Mouse (Mus musculus) stomach, embryonic 16.5 days (tissue): ENCODE data around the gene Taldo1. TPM values are rescaled to one million over a fixed set of nuclear protein-coding genes. Genes with fewer than 3 reads are reported as not detected.

ENCODE experiments used
- ATAC-seq: fragments of 200-750 bp; cut with Nextera tagmentation; 2 replicates; pipeline ENCODE4 v1.8.0; 2017; ENCODE audit warnings: moderate number of reproducible peaks, moderate TSS enrichment; ENCODE audit not compliant: insufficient read depth, low FRiP score
- H3K27ac ChIP-seq: fragments of 300-500 bp; sonication (generic); 2 replicates; pipeline ENCODE4 v1.5.1; 2014; ENCODE audit warnings: low read length
- H3K27me3 ChIP-seq: fragments of 300-500 bp; sonication (generic); 2 replicates; pipeline ENCODE4 v1.6.1; 2014; ENCODE audit warnings: low read length, control low read depth, mixed read lengths; ENCODE audit not compliant: control insufficient read depth, insufficient read depth
- H3K36me3 ChIP-seq: fragments of 300-500 bp; sonication (generic); 2 replicates; pipeline ENCODE4 v1.6.1; 2014; ENCODE audit warnings: low read length; ENCODE audit not compliant: control insufficient read depth, insufficient read depth
- H3K4me1 ChIP-seq: fragments of 300-500 bp; sonication (generic); 2 replicates; pipeline ENCODE4 v1.6.1; 2014; ENCODE audit warnings: low read length, control low read depth, mixed read lengths; ENCODE audit not compliant: control insufficient read depth, insufficient read depth
- H3K4me2 ChIP-seq: fragments of 300-500 bp; sonication (generic); 2 replicates; pipeline ENCODE4 v1.6.1; 2014; ENCODE audit warnings: low read depth, low read length, mixed read lengths
- H3K4me3 ChIP-seq: fragments of 300-500 bp; sonication (generic); replicated peaks from 2 replicates; pipeline ENCODE4 v1.5.1; 2014; ENCODE audit warnings: mild to moderate bottlenecking, low read length
- H3K9ac ChIP-seq: fragments of 300-500 bp; sonication (generic); 2 replicates; pipeline ENCODE4 v1.6.1; 2014; ENCODE audit warnings: low read length
- H3K9me3 ChIP-seq: fragments of 300-500 bp; sonication (generic); replicated peaks from 2 replicates; pipeline ENCODE4 v1.6.1; 2016; ENCODE audit warnings: low read length, control low read depth; ENCODE audit not compliant: control insufficient read depth
- WGBS: fragments of 180-500 bp; shearing (Covaris S2); extraction: QIAGEN DNeasy Blood & Tissue Kit; methylation state at CpG from one replicate; pipeline ENCODE4 v1.1.7; 2014; 5-methylcytosine and 5-hydroxymethylcytosine counted together
- polyA plus RNA-seq: library from polyadenylated mRNA; unstranded; fragments of >200 nt; fragmentation: Nextera tagmentation; extraction: Ambion mirVana; gene quantifications from 2 replicates; pipeline ENCODE4 v1.2.1, GENCODE M21; 2015

The Taldo1 gene
- polyA plus RNA-seq, 1 experiment from 2014 or later, result 399 TPM

- Histone ChIP-seq H3K9me3 (no peaks in the 10 kb centered on the region), H3K27me3 (no peaks in the 10 kb centered on the region), H3K4me3 (no peak overlapping the region), H3K9ac (no peak overlapping the region), H3K4me1 (peaks cover 6% of the 10 kb centered on the region; the same call in 1 of the 2 replicates), H3K4me2 (no peak overlapping the region), H3K36me3 (no peaks in the 10 kb centered on the region), H3K27ac (no peak overlapping the region)
- no peak for ATAC-seq
- 77% methylated on average over 6 of the region's 6 CpGs for WGBS
These were observed 24.3 kb downstream of the Taldo1 start for GRCm38 (mm10) chr7:141416144-141416841.

GRCm38 (mm10) chr7:141417731-141418681 is 26.0 kb downstream of the Taldo1 start:
- H3K36me3 ChIP-seq, result no peaks in the 10 kb centered on the region
- H3K4me3 ChIP-seq, result no peak overlapping the region
- WGBS, result 68% methylated on average over 8 of the region's 8 CpGs
- H3K9ac ChIP-seq, result no peak overlapping the region
- H3K4me1 ChIP-seq, result peaks cover 3% of the 10 kb centered on the region; the same call in 1 of the 2 replicates
- H3K9me3 ChIP-seq, result no peaks in the 10 kb centered on the region
- no peak overlapping the region for H3K27ac ChIP-seq
- H3K27me3 ChIP-seq, result no peaks in the 10 kb centered on the region
- no peak for ATAC-seq
- H3K4me2 ChIP-seq, result no peak overlapping the region

DNA sequence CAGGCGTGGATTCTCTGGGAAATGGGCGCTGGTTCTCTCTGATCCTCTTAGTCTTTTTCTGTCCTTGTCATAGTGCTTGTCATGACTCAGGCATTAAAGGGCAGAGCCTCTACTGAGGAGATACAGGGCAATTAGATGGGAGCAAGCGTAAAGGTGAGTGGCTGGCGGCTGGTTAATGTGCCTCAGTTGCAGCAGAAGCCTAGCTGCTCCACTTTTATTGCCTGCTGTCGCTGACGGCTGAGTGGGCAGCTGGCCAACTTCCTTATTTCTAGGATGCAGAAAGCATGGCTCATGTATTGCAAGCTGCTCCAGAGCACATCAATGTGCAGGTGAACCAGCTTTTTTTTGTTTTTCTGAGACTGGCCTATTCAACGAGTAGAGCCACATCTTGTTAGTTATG is 27.0 kb downstream of the Taldo1 start:
- ATAC-seq, result no peak
- no peak overlapping the region for H3K27ac ChIP-seq

GRCm38 (mm10) chr7:141420030-141420702 is 28.2 kb downstream of the Taldo1 start:
- H3K9me3 ChIP-seq, result no peaks in the 10 kb centered on the region
- H3K9ac ChIP-seq, result no peak overlapping the region
- H3K4me1 ChIP-seq, result no peaks in the 10 kb centered on the region
- H3K36me3 ChIP-seq, result no peaks in the 10 kb centered on the region
- no peak overlapping the region for H3K4me2 ChIP-seq
- no peak for ATAC-seq
- H3K27ac ChIP-seq, result no peak overlapping the region
- no peak overlapping the region for H3K4me3 ChIP-seq
- H3K27me3 ChIP-seq, result no peaks in the 10 kb centered on the region
- 65% methylated on average over 9 of the region's 9 CpGs for WGBS

More for the DNA sequence above, 27.0 kb downstream of the Taldo1 start:
- Histone ChIP-seq H3K4me3 (no peak overlapping the region), H3K9me3 (no peaks in the 10 kb centered on the region), H3K27me3 (no peaks in the 10 kb centered on the region), H3K4me1 (no peaks in the 10 kb centered on the region), H3K4me2 (no peak overlapping the region), H3K9ac (no peak overlapping the region), H3K36me3 (no peaks in the 10 kb centered on the region)
- WGBS, result 59% methylated on average over 7 of the region's 7 CpGs

- Histone ChIP-seq H3K9ac (no peak overlapping the region), H3K4me2 (no peak overlapping the region), H3K4me3 (no peak overlapping the region), H3K9me3 (no peaks in the 10 kb centered on the region), H3K27ac (no peak overlapping the region), H3K27me3 (no peaks in the 10 kb centered on the region), H3K36me3 (no peaks in the 10 kb centered on the region), H3K4me1 (no peaks in the 10 kb centered on the region)
- ATAC-seq, result no peak
- WGBS, result 58% methylated on average over 4 of the region's 4 CpGs
These were observed 31.8 kb downstream of the Taldo1 start for GRCm38 (mm10) chr7:141423811-141424210.

DNA sequence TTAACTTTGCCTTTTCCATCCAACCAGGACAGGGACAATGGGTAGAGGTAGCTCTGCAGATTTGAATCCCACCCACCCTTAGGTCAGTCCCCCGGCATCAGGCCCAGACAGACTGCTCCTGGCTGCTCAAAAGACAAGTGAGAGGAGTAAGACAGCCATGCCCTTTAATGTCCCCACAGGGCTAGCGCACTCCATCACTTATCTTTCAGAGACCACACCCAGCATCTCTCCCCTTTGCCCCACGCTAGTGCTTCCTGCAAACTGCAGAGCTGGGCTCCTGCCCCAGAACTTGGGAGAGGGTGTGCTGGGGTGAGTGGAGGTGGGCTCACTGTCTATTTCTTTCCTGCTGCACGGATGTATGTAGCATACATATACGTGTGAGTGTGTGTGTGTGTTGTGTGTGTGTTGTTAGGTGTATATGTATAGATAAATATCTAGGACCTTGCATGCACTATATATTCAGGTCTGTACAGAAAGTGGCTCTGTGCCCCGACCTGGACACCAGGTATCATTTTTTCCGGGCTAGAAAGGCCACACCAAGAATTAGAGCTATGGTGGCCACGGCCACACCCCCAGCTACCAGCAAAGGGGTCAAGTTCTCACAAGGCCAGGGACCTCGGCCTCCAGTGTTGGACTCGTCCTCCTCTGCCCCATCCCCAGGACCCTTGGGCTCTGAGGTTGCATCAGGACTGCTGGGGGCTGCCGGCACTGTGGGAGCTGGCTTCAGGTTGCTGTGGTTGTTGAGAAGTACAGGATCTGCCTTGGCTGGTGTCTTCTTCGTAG is 35.1 kb downstream of the Taldo1 start:
- Histone ChIP-seq H3K4me1 (peaks cover 9% of the 10 kb centered on the region), H3K27ac (no peak overlapping the region), H3K9ac (no peak overlapping the region), H3K27me3 (no peaks in the 10 kb centered on the region), H3K9me3 (no peaks in the 10 kb centered on the region), H3K4me3 (no peak overlapping the region), H3K4me2 (no peak overlapping the region), H3K36me3 (no peaks in the 10 kb centered on the region)
- ATAC-seq, result no peak
- 80% methylated on average over 12 of the region's 12 CpGs for WGBS

GRCm38 (mm10) chr7:141428701-141429100 is 36.7 kb downstream of the Taldo1 start:
- no peak for ATAC-seq
- H3K27ac ChIP-seq, result no peak overlapping the region
- H3K36me3 ChIP-seq, result no peaks in the 10 kb centered on the region
- peaks cover 10% of the 10 kb centered on the region for H3K4me1 ChIP-seq
- H3K27me3 ChIP-seq, result no peaks in the 10 kb centered on the region
- H3K4me3 ChIP-seq, result peak overlapping the region; percentile 9; the same call in 1 of the 2 replicates
- H3K4me2 ChIP-seq, result 0 out of 2 replicates have a peak overlapping the region, but pooled peaks have one; percentile 38
- no peaks in the 10 kb centered on the region for H3K9me3 ChIP-seq
- WGBS, result 41% methylated on average over 5 of the region's 5 CpGs
- no peak overlapping the region for H3K9ac ChIP-seq

GRCm38 (mm10) chr7:141429310-141429709 is 37.3 kb downstream of the Taldo1 start, which contains the start of gene Cend1:
Gene Cend1, minus strand, starts transcription at chr7:141429491.
- Histone ChIP-seq H3K36me3 (no peaks in the 10 kb centered on the region), H3K9ac (0 out of 2 replicates have a peak within 1 kb of the TSS, but pooled peaks have one; percentile 23), H3K9me3 (no peaks in the 10 kb centered on the region), H3K4me3 (peak within 1 kb of the TSS; percentile 9; the same call in 1 of the 2 replicates), H3K4me2 (peak within 1 kb of the TSS; percentile 38; the same call in 1 of the 2 replicates), H3K27ac (no peak within 1 kb of the TSS), H3K4me1 (peaks cover 16% of the 10 kb centered on the region), H3K27me3 (no peaks in the 10 kb centered on the region)
- peak; percentile 55 for ATAC-seq
- 6% methylated on average over 19 of the region's 19 CpGs for whole genome bisulfite sequencing
